Mouse (Mus musculus): ENCODE measurements at regions not wholly inside any gene's neighbourhood (a gene's known extent, or its start where the extent isn't known, plus 50 kb on each side); places are given as distances from the start of the nearest gene placed in this dataset.

- ATAC-seq (ENCODE audit: extremely low read depth, insufficient number of reproducible peaks, low FRiP score, poor library complexity, severe bottlenecking) (no peak), DNase-seq (ENCODE audit: low spot score) (no peak)
- no peak for TF ChIP-seq GATA1 (IDR thresholded peaks at IDR 0.05; ENCODE audit: borderline replicate concordance, low read length)
- no peaks in the 10 kb centered on the region for H3K4me1 ChIP-seq (ENCODE audit: insufficient read depth, low read depth, low read length)
- no peak overlapping the region for H3K4me3 ChIP-seq (ENCODE audit: low read depth, low read length)
- peaks cover 2% of the 10 kb centered on the region for H3K27me3 ChIP-seq (ENCODE audit: insufficient read depth, low read length)
- no peaks in the 10 kb centered on the region for H3K36me3 ChIP-seq (replicated peaks)
- H3K9me3 ChIP-seq (replicated peaks) = no peaks in the 10 kb centered on the region
Measured at GRCm38 (mm10) chr2:21282505-21283200, 77.1 kb downstream of the Thnsl1 start.

- H3K4me1 ChIP-seq (ENCODE audit: insufficient read depth, low read depth, low read length) = no peaks in the 10 kb centered on the region
- ATAC-seq (ENCODE audit: extremely low read depth, insufficient number of reproducible peaks, low FRiP score, poor library complexity, severe bottlenecking) (no peak), DNase-seq (ENCODE audit: low spot score) (no peak)
- no peaks in the 10 kb centered on the region; the same call in 1 of the 2 replicates for H3K27me3 ChIP-seq (ENCODE audit: insufficient read depth, low read length)
- no peaks in the 10 kb centered on the region for H3K36me3 ChIP-seq (replicated peaks)
- TF ChIP-seq GATA2 (IDR thresholded peaks at IDR 0.05; ENCODE audit: borderline replicate concordance, low read depth, low read length) = no peak
- TF ChIP-seq CTCF (IDR thresholded peaks at IDR 0.05; ENCODE audit: low read depth, low read length) = no peak
- TF ChIP-seq TAL1 (conservative IDR thresholded peaks at IDR 0.05; ENCODE audit: low read depth, low read length) = no peak
- no peak for TF ChIP-seq GATA1 (IDR thresholded peaks at IDR 0.05; ENCODE audit: borderline replicate concordance, low read length)
- TF ChIP-seq POLR2AphosphoS5 (IDR thresholded peaks at IDR 0.05; ENCODE audit: insufficient replicate concordance, low read depth, low read length) = no peak
- H3K9me3 ChIP-seq (replicated peaks) = no peaks in the 10 kb centered on the region
- H3K4me3 ChIP-seq (ENCODE audit: low read depth, low read length) = no peak overlapping the region
Measured at GRCm38 (mm10) chr2:21284881-21285280, 79.4 kb downstream of the Thnsl1 start.

GRCm38 (mm10) chr2:21287786-21288185 lies 79.6 kb upstream of the Gpr158 start:
- ATAC-seq (ENCODE audit: extremely low read depth, insufficient number of reproducible peaks, low FRiP score, poor library complexity, severe bottlenecking) (no peak), DNase-seq (ENCODE audit: low spot score) (no peak)
- Histone ChIP-seq H3K36me3 (replicated peaks) (no peaks in the 10 kb centered on the region), H3K4me3 (ENCODE audit: low read depth, low read length) (no peak overlapping the region), H3K27me3 (ENCODE audit: insufficient read depth, low read length) (no peaks in the 10 kb centered on the region; the same call in 1 of the 2 replicates), H3K9me3 (replicated peaks) (no peaks in the 10 kb centered on the region), H3K4me1 (ENCODE audit: insufficient read depth, low read depth, low read length) (no peaks in the 10 kb centered on the region)
- TF ChIP-seq GATA2 (IDR thresholded peaks at IDR 0.05; ENCODE audit: borderline replicate concordance, low read depth, low read length) (no peak), TAL1 (conservative IDR thresholded peaks at IDR 0.05; ENCODE audit: low read depth, low read length) (no peak), CTCF (IDR thresholded peaks at IDR 0.05; ENCODE audit: low read depth, low read length) (no peak), POLR2AphosphoS5 (IDR thresholded peaks at IDR 0.05; ENCODE audit: insufficient replicate concordance, low read depth, low read length) (no peak), GATA1 (IDR thresholded peaks at IDR 0.05; ENCODE audit: borderline replicate concordance, low read length) (no peak)

- Histone ChIP-seq H3K4me3 (ENCODE audit: low read depth, low read length) (no peak overlapping the region), H3K36me3 (replicated peaks) (no peaks in the 10 kb centered on the region), H3K9me3 (replicated peaks) (no peaks in the 10 kb centered on the region), H3K27me3 (ENCODE audit: insufficient read depth, low read length) (no peaks in the 10 kb centered on the region; the same call in 1 of the 2 replicates), H3K4me1 (ENCODE audit: insufficient read depth, low read depth, low read length) (no peaks in the 10 kb centered on the region)
- DNase-seq (ENCODE audit: low spot score) (no peak), ATAC-seq (ENCODE audit: extremely low read depth, insufficient number of reproducible peaks, low FRiP score, poor library complexity, severe bottlenecking) (no peak)
- TF ChIP-seq CTCF (IDR thresholded peaks at IDR 0.05; ENCODE audit: low read depth, low read length) (no peak), TAL1 (conservative IDR thresholded peaks at IDR 0.05; ENCODE audit: low read depth, low read length) (no peak), POLR2AphosphoS5 (IDR thresholded peaks at IDR 0.05; ENCODE audit: insufficient replicate concordance, low read depth, low read length) (no peak), GATA1 (IDR thresholded peaks at IDR 0.05; ENCODE audit: borderline replicate concordance, low read length) (no peak), GATA2 (IDR thresholded peaks at IDR 0.05; ENCODE audit: borderline replicate concordance, low read depth, low read length) (no peak)
Measured at GRCm38 (mm10) chr2:21292669-21293151, 74.6 kb upstream of the Gpr158 start.

- no peaks in the 10 kb centered on the region for H3K4me1 ChIP-seq (ENCODE audit: insufficient read depth, low read depth, low read length)
- DNase-seq (ENCODE audit: low spot score) = no peak
- H3K9me3 ChIP-seq (replicated peaks) = no peaks in the 10 kb centered on the region
- ATAC-seq (ENCODE audit: extremely low read depth, insufficient number of reproducible peaks, low FRiP score, poor library complexity, severe bottlenecking) = no peak
- no peak overlapping the region for H3K4me3 ChIP-seq (ENCODE audit: low read depth, low read length)
- no peaks in the 10 kb centered on the region for H3K36me3 ChIP-seq (replicated peaks)
- TF ChIP-seq POLR2AphosphoS5 (IDR thresholded peaks at IDR 0.05; ENCODE audit: insufficient replicate concordance, low read depth, low read length) (no peak), GATA1 (IDR thresholded peaks at IDR 0.05; ENCODE audit: borderline replicate concordance, low read length) (no peak), TAL1 (conservative IDR thresholded peaks at IDR 0.05; ENCODE audit: low read depth, low read length) (no peak), CTCF (IDR thresholded peaks at IDR 0.05; ENCODE audit: low read depth, low read length) (no peak), GATA2 (IDR thresholded peaks at IDR 0.05; ENCODE audit: borderline replicate concordance, low read depth, low read length) (no peak)
- H3K27me3 ChIP-seq (ENCODE audit: insufficient read depth, low read length) = no peaks in the 10 kb centered on the region; the same call in 1 of the 2 replicates
Measured at GRCm38 (mm10) chr2:21294002-21294401, 73.3 kb upstream of the Gpr158 start.

- ATAC-seq (ENCODE audit: extremely low read depth, insufficient number of reproducible peaks, low FRiP score, poor library complexity, severe bottlenecking) (no peak), DNase-seq (ENCODE audit: low spot score) (no peak)
- Histone ChIP-seq H3K36me3 (replicated peaks) (no peaks in the 10 kb centered on the region), H3K4me3 (ENCODE audit: low read depth, low read length) (no peak overlapping the region), H3K9me3 (replicated peaks) (no peaks in the 10 kb centered on the region), H3K4me1 (ENCODE audit: insufficient read depth, low read depth, low read length) (no peaks in the 10 kb centered on the region), H3K27me3 (ENCODE audit: insufficient read depth, low read length) (no peaks in the 10 kb centered on the region)
- TF ChIP-seq TAL1 (conservative IDR thresholded peaks at IDR 0.05; ENCODE audit: low read depth, low read length) (no peak), GATA1 (IDR thresholded peaks at IDR 0.05; ENCODE audit: borderline replicate concordance, low read length) (no peak), GATA2 (IDR thresholded peaks at IDR 0.05; ENCODE audit: borderline replicate concordance, low read depth, low read length) (no peak), POLR2AphosphoS5 (IDR thresholded peaks at IDR 0.05; ENCODE audit: insufficient replicate concordance, low read depth, low read length) (no peak), CTCF (IDR thresholded peaks at IDR 0.05; ENCODE audit: low read depth, low read length) (no peak)
Measured at GRCm38 (mm10) chr2:21299681-21300080, 67.7 kb upstream of the Gpr158 start.

Data from G1E (cell line).